Mouse (Mus musculus) layer of hippocampus, adult 9-11 months (tissue): Measurements from ENCODE around the gene Flt3l.
"Not testable (repeated sequence)": the region's sequence is repeated elsewhere in the genome, so short reads cannot be mapped to it uniquely, and the experiment has no call there.

Experiments
- DNase-seq: peaks from one replicate; pipeline ENCODE4 v3.0.0; 2022

The Flt3l gene

GRCm38 (mm10) chr7:45162996-45163615 is 26.9 kb upstream of the Flt3l start:
- DNase-seq = no peak

DNA sequence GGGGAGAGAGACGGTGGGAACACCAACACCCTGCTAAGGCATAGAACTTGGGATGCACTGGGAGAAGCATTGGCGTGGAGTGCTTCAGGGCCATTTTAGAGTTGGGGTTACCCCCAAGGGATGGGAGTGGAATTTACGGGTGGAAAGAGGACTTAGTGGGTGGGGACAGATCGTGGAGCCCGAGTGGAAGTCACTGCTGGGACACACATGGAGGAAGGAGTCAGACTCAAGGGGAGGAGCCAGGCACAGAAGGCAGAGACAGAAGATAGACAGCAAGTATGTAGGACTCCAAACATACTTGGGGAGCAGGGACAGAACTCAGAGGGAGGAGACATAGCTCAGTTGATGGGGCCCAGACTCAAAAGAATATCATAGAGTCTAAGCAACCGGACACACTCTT is 26.3 kb upstream of the Flt3l start:
- DNase-seq = peak; percentile 57

GRCm38 (mm10) chr7:45161612-45162473 is 25.6 kb upstream of the Flt3l start:
- DNase-seq = peak; percentile 95

GRCm38 (mm10) chr7:45160866-45161265 is 24.6 kb upstream of the Flt3l start:
- no peak for DNase-seq

GRCm38 (mm10) chr7:45160316-45160800 is 24.1 kb upstream of the Flt3l start:
- DNase-seq = no peak

DNA sequence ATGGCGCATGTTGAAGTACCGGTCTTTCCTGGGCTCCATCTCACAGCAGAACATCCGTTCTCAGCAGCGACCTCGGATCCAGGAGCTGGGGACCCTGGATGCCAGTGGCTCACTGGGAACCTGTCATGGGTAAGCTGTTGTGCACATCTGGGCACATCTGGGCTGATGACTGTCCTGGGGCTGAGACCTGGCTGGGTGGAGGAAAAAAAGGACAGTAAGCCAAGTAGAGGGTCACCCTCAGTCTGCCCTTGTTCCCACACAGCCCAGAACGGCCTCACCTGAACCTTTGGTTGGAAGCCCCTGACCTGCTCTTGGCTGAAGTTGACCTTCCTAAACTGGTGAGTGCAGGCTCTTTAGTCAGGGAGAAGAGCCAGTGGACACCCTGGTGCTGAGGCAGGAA is 22.8 kb upstream of the Flt3l start:
- DNase-seq = no peak

DNA sequence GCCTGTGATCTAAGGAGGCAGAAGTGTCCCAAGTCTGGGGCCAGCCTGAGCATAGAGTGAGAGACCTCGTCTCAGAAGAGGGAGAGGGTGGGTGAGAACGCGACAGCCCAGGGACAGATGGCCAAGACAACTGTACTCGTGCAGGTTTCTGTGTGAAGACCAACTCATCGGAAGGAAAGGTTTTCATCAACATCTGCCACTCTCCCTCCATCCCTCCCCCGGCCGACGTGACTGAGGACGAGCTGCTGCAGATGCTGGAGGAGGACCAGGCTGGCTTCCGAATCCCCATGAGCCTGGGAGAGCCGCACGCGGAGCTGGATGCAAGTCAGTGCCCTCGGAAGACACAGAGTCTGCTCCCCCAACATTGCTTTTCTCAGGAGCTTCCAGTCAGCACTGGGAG is 21.2 kb upstream of the Flt3l start:
- no peak for DNase-seq

GRCm38 (mm10) chr7:45156206-45156605 is 20.0 kb upstream of the Flt3l start:
- no peak for DNase-seq

DNA sequence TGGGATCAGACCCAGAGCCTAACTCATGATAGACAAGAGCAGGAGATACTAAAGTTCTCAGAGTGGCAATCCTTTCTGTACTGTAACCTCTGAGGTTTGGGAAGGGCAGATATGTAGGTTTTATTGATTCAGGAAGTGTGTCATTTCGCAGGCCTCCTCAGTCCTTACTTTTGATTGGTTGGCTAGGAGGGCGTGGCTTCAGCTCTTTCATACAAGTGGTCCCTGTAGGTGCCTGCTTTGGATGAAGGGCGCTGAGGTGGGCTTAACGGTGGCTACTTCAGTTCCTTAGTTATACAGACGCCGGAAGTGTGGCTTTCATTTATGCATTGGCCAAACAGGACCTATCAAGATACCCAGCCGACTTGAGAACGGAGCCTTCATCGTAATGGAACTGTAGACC is 19.4 kb upstream of the Flt3l start:
- DNase-seq = no peak

GRCm38 (mm10) chr7:45154993-45155514 is 18.8 kb upstream of the Flt3l start:
- peak; percentile 66 for DNase-seq

GRCm38 (mm10) chr7:45154096-45154992 is 18.1 kb upstream of the Flt3l start, which contains the start of the genes Pih1d1 and Aldh16a1:
Gene Pih1d1 (plus strand): TSS chr7:45154303.
Gene Aldh16a1 (minus strand): TSS chr7:45154584.
- peak; percentile 97 for DNase-seq

- DNase-seq = no peak
These were observed 17.4 kb upstream of the Flt3l start for GRCm38 (mm10) chr7:45153586-45153985.

DNA sequence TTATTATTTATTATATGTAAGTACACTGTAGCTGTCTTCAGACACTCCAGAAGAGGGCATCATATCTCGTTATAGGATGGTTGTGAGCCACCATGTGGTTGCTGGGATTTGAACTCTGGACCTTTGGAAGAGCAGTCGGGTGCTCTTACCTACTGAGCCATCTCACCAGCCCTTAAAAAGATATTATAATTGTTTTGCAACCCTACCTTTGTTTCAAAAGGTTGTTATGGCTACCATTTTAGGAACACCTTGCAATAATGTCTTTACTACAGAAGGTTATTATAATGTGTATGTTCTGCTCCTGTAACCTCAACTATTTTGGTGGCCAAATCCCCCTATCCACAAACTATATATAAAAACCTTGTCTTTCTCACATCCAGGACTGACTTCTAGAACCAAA is 16.8 kb upstream of the Flt3l start:
- not testable (repeated sequence) for DNase-seq

- no peak for DNase-seq
These were observed 15.1 kb upstream of the Flt3l start for GRCm38 (mm10) chr7:45151303-45151702.

GRCm38 (mm10) chr7:45150321-45150720 is 14.1 kb upstream of the Flt3l start:
- DNase-seq = no peak

DNA sequence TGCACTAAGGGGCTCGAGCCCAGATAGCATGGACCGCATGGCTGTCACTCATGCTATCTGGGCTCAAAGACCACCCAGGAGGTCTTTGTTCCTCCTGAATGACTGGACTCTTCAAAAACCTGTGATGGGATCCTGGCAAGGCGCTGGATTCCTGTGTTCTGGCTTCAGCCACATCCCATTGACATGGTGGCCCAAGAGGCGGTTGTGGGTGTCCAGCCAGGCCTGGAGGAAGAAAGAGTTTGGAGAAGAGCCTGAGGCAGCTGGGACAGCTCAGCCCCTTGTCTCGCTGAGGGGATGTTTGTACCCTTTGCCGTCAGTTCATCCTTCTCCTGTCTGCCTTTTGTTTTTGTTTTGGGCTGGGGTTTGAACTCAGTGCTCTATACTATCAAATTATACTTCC is 13.3 kb upstream of the Flt3l start:
- no peak for DNase-seq

DNA sequence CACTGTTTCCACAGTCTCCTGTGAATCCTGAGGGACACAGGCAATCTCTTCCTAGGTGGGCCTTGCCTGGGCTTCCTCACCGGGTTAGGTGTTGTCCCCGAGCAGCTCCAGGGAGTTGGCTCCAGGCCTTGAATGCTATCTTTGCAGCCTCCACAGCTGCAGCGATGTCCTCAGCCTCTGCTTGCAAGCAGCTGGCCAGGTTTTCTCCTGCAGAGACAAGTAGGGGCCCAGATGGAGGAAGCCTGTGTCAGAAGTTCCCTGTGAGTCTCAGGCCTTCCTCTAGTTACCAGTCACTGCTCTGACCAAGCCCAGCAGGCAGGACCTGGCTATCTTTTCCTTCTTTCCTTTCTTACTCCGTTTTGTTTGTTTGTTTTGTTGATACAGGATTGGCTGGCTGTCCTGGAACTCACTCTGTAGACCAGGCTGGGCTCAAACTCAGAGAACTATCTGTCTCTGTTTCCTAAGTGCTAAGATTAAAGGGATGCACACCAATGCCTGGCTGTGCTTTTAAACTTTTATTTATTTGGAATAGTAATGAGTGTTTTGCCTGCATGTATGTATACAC is 12.4 kb upstream of the Flt3l start:
- no peak for DNase-seq

DNA sequence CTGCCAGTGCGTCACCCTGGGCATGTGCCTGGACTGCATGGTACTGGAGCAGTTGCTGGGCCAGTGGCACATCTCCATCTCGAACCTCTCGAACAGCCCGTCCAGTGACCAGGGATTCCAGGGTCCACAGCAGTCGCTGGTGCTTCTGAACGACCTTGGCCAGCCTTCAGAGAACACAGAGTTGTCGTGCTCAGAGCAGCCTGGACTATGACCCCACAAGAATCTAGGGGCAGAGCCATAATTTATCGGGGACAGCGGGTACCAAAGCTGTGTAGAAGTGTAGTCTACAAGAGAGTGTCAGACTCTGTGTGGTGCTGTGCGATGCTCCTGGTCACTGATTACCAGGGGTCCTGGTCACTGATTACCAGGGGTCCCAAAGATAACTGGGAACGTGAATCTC is 11.7 kb upstream of the Flt3l start:
- DNase-seq = no peak

- DNase-seq = no peak
These were observed 11.0 kb upstream of the Flt3l start for GRCm38 (mm10) chr7:45147267-45147666.

DNA sequence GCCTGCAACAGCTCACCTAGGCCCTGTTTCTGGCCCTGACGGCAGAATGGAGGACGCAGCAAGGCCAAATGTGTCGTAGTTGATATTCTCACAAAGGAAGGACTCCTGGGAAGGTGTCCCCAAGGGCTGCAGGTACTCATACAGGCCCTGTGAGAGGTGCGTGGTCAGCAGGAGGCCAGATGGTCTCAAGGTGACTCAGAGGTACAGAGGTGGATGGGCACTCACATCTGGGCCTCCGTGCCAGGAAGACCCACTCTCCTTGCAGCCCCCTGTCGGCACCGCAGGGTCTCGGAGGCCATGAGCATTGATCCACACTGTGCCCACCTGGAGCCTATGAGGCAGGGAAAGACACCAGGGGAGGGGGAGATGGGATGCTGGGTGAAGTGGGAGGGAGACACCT is 9.2 kb upstream of the Flt3l start:
- no peak for DNase-seq

DNA sequence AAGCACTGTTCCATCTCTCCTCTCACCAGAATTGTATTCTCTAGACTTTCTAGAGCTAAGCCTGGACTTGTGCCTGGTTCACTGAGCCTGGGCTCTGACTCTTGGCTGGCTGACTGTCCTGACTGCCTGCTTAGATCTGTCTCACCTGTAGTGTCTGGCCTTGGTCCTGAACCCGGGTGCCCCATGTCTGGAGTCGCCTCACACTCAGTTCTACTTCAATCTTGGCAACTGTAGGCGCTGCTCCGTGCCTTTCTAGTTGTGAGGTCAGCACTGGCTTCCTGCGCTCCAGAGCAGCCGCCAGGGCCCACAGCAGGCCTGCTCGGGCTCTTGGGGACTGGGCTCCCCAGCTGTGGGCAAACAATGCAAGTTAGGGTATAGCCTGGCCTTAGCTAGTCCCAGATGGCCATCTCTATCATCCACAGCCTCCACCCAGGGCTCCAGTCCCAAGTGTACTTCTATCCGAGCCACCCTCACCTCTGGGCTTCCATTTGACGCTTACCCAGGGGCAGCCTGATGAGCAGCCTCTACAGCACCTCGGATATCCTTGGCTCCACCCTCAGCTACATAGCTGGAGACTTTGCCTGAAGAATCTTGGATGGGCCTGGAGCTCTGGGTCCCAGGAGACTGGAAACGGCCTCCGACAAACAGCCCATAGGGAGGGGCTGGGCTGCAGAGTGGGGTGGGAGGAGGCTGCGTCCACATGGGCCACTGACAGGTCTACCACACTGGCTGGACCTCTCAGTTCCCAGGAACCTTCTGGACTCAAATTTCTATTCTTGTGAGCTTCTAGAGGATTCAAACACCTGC is 8.3 kb upstream of the Flt3l start:
- DNase-seq = no peak

DNA sequence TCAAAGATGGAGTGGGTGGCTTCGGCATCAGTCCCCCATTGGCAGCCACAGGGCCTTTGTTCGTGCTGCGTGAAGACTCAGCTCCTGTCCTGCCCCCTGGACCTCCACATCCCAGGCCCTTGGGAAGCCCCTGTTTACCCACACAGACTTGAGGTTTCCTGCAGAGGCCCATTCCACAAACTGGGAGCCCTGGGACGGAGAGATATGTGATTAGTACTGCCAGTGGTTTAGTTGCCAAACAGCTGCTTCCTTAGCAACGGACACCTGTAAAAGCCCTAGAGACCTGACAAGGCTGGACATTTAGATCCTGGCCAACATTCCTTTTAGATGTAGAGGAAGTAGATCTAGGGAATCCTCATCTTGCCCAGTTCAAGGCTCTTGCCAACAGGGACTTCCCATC is 5.7 kb upstream of the Flt3l start:
- no peak for DNase-seq
